8 mouse cellular contexts compared by ENCODE assay signal in the genomic region with DNA sequence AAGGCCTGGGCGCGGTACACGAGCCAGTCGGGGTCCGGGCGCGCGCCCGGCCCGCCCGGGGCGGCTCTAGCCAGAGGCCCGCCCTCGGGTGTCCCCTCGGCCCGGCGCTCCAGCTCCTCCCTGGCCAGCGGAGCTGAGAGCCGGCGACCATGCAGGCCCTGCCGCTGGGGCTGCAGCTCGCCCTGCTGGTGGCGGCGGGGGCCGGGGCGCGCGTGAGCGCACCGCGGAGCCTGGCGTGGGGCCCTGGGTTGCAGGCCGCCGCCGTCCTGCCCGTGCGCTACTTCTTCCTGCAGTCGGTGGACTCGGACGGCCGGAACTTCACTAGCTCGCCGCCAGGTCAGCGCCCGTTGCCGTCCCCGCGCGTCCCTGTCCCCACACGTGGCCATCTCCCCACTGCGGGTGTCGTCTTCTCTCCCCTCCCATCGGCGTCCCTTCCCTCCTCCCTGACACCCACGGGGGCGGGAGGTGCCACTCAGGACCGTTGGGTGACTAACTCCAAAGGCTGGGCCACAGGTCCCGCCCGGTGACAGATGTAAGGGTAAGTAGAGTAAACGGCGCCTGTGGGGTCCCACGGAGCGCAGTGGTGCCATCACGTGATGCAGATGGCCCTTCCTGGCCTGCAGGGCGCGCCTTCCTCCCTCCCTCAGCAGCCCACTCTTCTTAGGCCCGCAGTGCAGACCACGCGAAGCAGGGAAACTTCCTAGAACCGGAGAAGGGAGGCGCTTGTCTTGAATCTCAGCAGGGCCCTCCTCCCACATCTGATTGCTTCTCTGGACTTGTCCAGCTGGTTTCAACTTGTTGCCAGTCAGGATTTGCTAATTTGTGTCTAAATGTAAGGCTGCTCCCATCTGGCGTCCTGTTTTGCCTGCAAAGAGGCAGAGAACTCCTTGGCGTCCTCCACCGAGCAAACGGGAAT. TPM values are rescaled to one million over a fixed set of nuclear protein-coding genes. Genes with fewer than 3 reads are reported as not detected.
DNase-seq lines count a peak whose midpoint lies in the region; ATAC-seq lines count a peak whose summit lies in the region.

Gene Kdelc2 (plus strand): TSS at position 75 of the 916 bp plus-strand sequence.

- peak within 1 kb of the TSS; percentile 100 for H3K4me2 ChIP-seq in forebrain, embryonic 16.5 days (ENCODE audit: low read length)
- peak within 1 kb of the TSS; percentile 98 for H3K4me2 ChIP-seq in neural tube, embryonic 14.5 days (ENCODE audit: low read depth, low read length)

- peak; percentile 93 for DNase-seq in ES-CJ7 (ENCODE audit: low read depth, low spot score)
- peak; percentile 54 for DNase-seq in cerebellum, adult 11 months
- DNase-seq in heart, postnatal 25 days (ENCODE audit: low spot score), result peak; percentile 68
- peak; percentile 77 to 81 for DNase-seq in layer of hippocampus, adult 18-20 months (ENCODE audit: low spot score in 2 of 2)
- DNase-seq in lung, adult 18-20 months, result peak; percentile 83 to 90
- DNase-seq in thymus, postnatal 0 days (ENCODE audit: low spot score), result peak; percentile 29

- H3K36me3 ChIP-seq in forebrain, embryonic 16.5 days (ENCODE audit: control insufficient read depth, insufficient read depth), result no peaks in the 10 kb centered on the region
- no peaks in the 10 kb centered on the region for H3K36me3 ChIP-seq in neural tube, embryonic 14.5 days (ENCODE audit: control insufficient read depth, insufficient read depth, low read length)

- H3K4me1 ChIP-seq in forebrain, embryonic 16.5 days (replicated peaks; ENCODE audit: control insufficient read depth, insufficient read depth, low read length), result peaks cover 8% of the 10 kb centered on the region
- H3K4me1 ChIP-seq in neural tube, embryonic 14.5 days (ENCODE audit: control insufficient read depth, insufficient read depth, low read length), result no peaks in the 10 kb centered on the region

- H3K27me3 ChIP-seq in forebrain, embryonic 16.5 days (replicated peaks; ENCODE audit: control insufficient read depth, insufficient read depth, low read length), result no peaks in the 10 kb centered on the region
- no peaks in the 10 kb centered on the region for H3K27me3 ChIP-seq in neural tube, embryonic 14.5 days (ENCODE audit: control insufficient read depth, insufficient read depth, low read length)

- peak within 1 kb of the TSS; percentile 81 for H3K9ac ChIP-seq in forebrain, embryonic 16.5 days (replicated peaks; ENCODE audit: low read depth, low read length)
- H3K9ac ChIP-seq in neural tube, embryonic 14.5 days (replicated peaks; ENCODE audit: low read depth, low read length), result peak within 1 kb of the TSS; percentile 55

- under 1% methylated on average over 72 of the region's 75 CpGs for WGBS in forebrain, embryonic 16.5 days
- under 1% methylated on average over 71 of the region's 75 CpGs for WGBS in neural tube, embryonic 14.5 days

- peak; percentile 97 for ATAC-seq in forebrain, embryonic 16.5 days
- peak; percentile 96 for ATAC-seq in neural tube, embryonic 14.5 days (ENCODE audit: low read depth)

- peak within 1 kb of the TSS; percentile 71 for H3K4me3 ChIP-seq in forebrain, embryonic 16.5 days (replicated peaks; ENCODE audit: low read length)
- H3K4me3 ChIP-seq in neural tube, embryonic 14.5 days (ENCODE audit: low read depth, low read length), result peak within 1 kb of the TSS; percentile 63

- H3K9me3 ChIP-seq in forebrain, embryonic 16.5 days (ENCODE audit: control insufficient read depth, low read length), result no peaks in the 10 kb centered on the region
- no peaks in the 10 kb centered on the region for H3K9me3 ChIP-seq in neural tube, embryonic 14.5 days (ENCODE audit: control insufficient read depth, low read length)

- intact Hi-C loops in heart, postnatal 25 days (cut with DNase I), result no loop called here

- peak within 1 kb of the TSS; percentile 85 for H3K27ac ChIP-seq in forebrain, embryonic 16.5 days (ENCODE audit: low read length)
- peak within 1 kb of the TSS; percentile 78 for H3K27ac ChIP-seq in neural tube, embryonic 14.5 days (ENCODE audit: low read depth, low read length)

RNA-seq across cellular contexts. Expression of gene Kdelc2, which starts in this region (rescaled TPM):
- 4.7 and 7.1 TPM in 2 replicates for polyA plus RNA-seq in forebrain, embryonic 16.5 days (2015; fragmentation: Nextera tagmentation; extraction: Ambion mirVana)
- 1 to 10 TPM; 9.4 to 9.5 TPM for total RNA-seq in heart, postnatal 25 days (2021)
- total RNA-seq in layer of hippocampus, adult 18-20 months (2021), result 1 to 10 TPM; 5.3 to 6.4 TPM
- polyA plus RNA-seq in neural tube, embryonic 14.5 days (2014; fragmentation: Nextera tagmentation; extraction: Ambion mirVana), result 3.8 and 7.2 TPM in 2 replicates
- 4.3 and 4.6 TPM in 2 replicates for polyA plus RNA-seq in thymus, postnatal 0 days (2015; fragmentation: Nextera tagmentation; extraction: Ambion mirVana)

Comparison
In these comparisons a context has a peak if more than half of its experiments do, and no peak if none do; other contexts are left out.
1. Peak in every context shown above with its lines: DNase-seq, ATAC-seq, H3K4me3 ChIP-seq and H3K27ac ChIP-seq.
2. DNase-seq: peak in every context shown above with its lines; median percentile 93 in ES-CJ7; 86 in lung, adult 18-20 months; 79 in layer of hippocampus, adult 18-20 months; 68 in heart, postnatal 25 days; 54 in cerebellum, adult 11 months; 29 in thymus, postnatal 0 days.